Mouse (Mus musculus) layer of hippocampus, postnatal 36 days (tissue): ENCODE measurements around the gene Tmtc4. TPM values are rescaled to one million over a fixed set of nuclear protein-coding genes. Genes with fewer than 3 reads are reported as not detected.

Experiments used
- DNase-seq, 2 experiments: peaks; one replicate each; pipeline ENCODE4 v3.0.0; 2022
- total RNA-seq, 2 experiments: library from RNA; stranded (reverse); gene quantifications; 2 replicates each; pipeline ENCODE4 v1.2.3; 2021

Gene Tmtc4
- total RNA-seq, 2 experiments from 2014 or later: 21.5 to 23.5 TPM

DNA sequence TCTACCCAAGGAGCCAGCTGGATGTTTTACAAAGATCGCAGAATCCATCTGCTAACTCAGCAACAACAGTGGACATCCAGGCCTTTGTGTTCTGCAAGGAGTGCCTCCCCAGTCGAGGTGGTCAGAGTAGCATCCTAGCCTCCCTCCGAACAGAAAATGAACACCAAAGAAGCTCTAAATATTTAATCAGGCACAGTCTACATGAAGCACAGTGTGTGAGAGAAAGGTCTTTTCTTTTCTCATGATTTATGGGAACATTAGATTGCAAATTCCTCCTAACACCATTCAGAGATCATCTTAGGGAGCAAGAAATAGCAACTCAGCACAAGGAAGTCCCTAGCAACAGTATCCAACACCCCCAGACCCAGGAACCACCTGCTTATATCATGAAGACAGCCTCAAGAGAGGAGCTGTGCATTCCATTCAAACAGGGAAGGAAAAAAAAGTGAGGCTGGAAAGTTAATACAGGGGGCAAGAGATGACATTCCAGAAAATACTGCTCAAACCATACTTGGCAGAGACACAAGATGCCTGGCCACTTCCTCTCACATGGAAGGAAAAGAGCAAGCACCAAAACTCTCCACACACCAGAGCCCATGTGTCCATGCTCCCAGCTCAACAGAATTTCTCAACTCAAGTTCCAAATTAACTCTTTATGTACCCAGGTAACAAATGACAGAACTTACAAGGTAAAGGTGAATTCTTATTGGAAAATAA, 8.8 kb downstream of the Tmtc4 start:
- no peak for DNase-seq

DNA sequence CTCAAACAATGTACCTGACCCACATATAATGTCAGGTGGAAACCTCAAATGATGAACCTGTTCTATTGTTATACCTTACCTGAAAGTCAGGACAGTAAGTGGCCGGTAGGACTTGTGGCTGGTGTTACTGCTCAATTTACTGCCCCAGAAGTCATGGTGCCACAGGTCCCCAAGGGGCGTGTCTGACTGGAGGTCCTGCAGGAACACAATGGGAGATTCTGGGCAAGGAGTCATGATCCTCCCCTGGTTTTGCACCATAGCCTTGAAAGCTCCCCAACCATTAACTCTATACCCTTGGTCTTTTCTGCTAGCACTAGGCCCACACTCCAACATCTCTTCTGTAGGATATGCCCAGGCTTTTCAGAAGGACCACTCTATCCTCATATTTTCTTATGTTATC, 10.7 kb downstream of the Tmtc4 start:
- no peak for DNase-seq

DNA sequence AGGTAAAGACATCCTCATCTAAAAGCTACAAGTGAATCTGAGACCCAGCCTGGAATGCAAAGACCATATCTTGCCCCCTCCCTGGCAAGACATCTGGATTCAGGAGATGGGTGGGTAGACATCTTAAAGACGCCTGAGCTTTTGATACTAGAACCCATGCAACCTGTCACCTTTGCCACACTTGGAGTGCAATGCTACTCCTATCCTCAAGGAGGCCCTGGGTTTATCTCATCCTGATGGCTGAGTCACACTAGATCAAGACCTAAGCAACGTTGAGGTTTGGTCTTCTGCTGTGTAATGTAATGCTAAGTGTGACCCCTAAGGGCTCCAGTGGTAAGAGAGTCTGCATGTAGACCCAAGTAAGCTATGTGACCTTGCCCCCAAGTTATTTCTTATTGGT, 15.8 kb downstream of the Tmtc4 start:
- DNase-seq: no peak

- DNase-seq: peak; percentile 90 to 93
These were observed 25.9 kb downstream of the Tmtc4 start for GRCm38 (mm10) chr14:122957941-122958340.

DNA sequence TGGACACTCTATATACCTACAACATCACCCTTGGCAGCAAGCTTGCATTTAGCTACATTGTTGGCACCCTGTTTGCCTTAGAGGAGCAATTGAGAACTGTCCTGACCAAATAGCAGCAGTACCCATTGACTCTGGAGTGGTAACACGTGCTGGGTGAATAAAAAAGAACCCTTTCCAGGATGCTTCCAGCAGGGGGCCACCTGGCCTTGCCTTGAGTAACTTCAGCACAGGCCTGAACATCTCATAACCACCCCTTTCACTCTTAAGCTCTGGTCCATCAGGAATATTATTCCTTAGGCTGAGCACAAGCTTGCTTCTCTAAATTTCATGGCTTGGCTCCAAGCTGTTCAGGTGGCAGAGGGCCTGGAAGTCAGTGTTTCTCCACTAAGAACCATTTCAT, 30.5 kb downstream of the Tmtc4 start:
- DNase-seq: peak; percentile 47 to 56

DNA sequence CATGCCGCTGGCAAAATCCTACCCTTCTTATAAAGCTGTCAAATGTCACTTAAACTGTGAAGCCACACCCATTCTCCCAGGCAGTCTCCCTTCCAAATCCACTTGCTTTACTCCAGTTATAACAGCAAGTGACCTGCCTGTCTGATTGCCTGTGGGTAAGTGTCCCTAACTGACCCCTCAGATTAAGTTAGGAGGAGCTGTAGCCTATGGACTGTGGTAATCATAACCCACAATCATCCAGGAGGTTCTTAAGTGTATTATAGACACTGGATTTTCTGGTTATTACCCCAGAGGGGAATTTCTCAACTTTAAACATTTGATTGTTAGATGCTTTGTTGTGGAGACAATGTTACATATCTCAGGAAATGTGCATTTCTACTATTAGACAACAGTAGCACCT, 31.3 kb downstream of the Tmtc4 start:
- DNase-seq: no peak

- no peak for DNase-seq
These were observed 32.0 kb downstream of the Tmtc4 start for GRCm38 (mm10) chr14:122951676-122952445.

- DNase-seq: no peak
These were observed 32.9 kb downstream of the Tmtc4 start for GRCm38 (mm10) chr14:122950915-122951314.

- DNase-seq: no peak
These were observed 40.4 kb downstream of the Tmtc4 start for GRCm38 (mm10) chr14:122943475-122943853.

DNA sequence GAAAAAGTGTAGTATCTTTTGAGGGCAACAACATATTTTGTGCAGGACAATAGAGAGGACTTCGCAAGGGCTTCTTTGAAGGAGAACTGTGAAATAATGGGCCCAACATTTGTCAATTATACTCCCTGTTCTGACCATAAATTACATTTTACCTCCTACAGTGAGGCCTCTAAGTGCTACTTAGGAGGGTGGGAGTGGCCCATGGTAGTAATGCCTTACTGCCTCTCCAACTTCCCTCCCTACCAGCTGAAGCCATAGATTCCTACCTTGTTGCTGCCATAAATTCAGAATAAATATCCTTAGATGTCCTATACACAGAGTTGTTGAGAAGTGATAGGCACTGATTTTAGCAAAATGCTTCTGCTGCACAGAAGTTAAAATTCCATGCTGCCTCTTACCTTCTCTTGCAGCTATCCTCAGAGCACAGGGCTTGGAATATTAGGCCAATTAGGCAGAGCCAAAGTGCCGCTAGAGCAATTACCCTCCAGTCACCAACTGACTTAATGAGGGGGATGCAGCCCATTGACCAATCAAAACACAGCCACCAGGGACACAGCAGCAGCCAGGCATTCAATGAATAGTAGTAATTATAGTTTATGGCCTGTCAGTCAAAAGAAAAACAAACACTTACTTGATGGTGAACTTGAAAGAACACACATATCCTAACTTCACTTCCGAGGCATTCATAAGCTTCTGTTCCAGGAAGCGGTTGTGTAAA, 40.9 kb downstream of the Tmtc4 start:
- peak in 1 of 2 experiments; percentile 21 for DNase-seq

DNA sequence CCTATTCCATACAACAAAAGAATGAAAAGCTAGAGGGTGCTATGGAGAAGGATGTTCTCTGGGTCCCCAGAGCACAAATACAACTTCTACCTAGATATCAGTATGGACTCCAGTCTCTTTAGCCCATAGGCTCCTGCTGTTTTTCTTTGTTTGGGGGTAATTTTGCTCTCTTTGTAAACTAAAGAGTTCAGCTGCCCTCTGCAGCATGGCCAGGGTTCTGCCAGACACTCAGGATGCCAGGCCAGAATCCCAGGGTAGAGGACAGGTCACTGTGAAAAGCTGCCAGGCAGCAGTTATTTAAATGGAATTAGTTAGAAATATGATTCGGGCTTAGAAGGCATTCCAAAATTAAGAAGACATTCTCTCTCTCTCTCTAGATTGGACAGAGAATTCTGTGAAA, 47.4 kb downstream of the Tmtc4 start:
- DNase-seq: no peak

DNA sequence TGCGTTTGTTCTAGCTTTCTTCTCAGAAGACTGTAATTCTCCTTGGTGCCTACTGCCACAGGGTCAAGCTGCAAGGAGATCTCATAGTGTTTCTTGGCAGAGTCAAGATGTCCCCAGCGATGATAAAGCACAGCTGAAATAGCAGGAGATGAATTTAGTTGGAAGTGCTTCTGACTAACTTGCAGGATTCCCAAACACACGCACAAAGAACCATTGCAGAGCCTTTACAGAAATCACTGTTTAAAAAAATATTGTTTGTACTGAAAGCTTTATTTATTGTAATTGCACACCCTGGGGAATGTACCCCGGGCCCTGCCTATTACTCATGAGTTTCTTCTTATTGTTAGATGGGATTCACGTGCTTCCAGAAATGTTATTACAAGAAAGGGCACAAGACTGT, 63.8 kb downstream of the Tmtc4 start:
- no peak for DNase-seq

- DNase-seq: no peak
These were observed 66.2 kb downstream of the Tmtc4 start for GRCm38 (mm10) chr14:122917676-122918075.

- DNase-seq: no peak
These were observed 70.2 kb downstream of the Tmtc4 start, which contains the start of gene Ggact for GRCm38 (mm10) chr14:122913657-122914056. Gene Ggact (minus strand): TSS chr14:122913757.

DNA sequence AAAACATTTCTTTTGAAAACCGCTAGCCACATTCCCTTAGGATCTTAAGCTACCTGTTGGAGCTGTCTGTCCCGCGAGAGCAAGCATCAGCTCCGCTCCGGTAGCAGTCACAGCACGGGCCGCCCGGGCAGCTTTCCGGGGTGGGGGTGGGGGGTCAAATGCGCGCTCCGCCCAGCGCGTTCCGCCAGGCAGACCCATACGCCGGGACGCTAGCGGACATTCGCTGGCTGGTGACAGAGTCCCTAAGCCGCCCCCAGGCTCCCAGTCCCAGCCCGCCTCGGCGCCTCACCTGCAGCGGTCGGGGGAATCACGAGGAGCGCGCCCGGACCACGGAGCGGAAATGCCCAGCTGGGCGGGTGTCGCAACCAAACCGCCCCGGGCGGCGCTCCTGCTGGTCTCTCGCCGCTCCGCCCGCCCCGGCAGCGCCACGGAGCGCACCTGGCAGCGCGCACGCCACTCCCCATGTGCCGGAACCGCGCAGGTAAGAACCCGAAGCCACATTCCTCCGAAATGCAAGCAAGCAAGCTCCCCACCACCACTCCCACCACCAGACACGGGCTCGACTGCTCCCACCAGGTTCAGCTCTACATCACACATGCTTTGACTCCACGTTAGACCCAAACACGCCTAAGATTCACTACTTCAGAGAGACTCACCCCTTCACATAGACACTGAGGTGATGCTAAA, 70.9 kb downstream of the Tmtc4 start:
- DNase-seq: peak; percentile 41 to 46

DNA sequence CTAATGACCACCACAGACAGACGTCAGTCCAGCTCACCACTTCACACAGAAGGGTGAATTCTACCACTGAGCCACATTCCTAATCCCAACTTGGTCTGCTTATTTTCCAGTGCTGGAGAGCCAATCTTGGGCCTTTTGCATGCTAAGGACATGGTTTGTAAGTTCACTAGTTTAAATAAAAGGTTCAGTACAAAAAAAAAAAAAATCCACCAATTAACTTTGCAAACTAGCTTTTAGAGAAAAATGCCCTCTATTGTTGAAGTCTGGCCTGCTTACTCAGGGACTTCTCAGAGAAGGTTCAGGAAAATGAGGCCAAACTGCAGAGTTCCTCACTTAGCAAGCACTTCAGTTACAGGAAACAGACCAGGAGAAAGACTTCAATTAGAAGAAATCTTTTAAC, 71.7 kb downstream of the Tmtc4 start:
- DNase-seq: no peak

DNA sequence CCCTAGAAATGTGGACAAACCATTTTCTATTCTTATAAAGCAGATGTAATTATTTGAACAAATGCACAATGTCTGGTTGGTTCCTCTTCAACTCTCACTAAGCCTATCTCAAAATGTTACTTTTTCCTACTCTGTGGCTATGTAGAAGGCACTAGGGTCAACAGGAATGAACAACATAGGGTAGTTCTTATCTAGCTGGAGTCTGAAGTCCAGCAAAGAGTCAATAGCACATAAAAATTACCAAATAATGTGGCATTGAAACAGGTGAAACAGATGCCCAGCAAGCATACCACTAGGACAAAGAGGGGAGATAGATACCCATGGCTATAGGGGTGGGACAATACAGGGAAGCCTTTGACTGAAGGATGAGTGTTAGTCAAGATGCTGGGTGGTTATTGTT, 72.6 kb downstream of the Tmtc4 start:
- DNase-seq: no peak

- DNase-seq: no peak
These were observed 74.3 kb downstream of the Tmtc4 start for GRCm38 (mm10) chr14:122909368-122910091.

- no peak for DNase-seq
These were observed 75.8 kb downstream of the Tmtc4 start for GRCm38 (mm10) chr14:122908075-122908474.

GRCm38 (mm10) chr14:122905007-122905406, 78.8 kb downstream of the Tmtc4 start:
- DNase-seq: no peak

DNA sequence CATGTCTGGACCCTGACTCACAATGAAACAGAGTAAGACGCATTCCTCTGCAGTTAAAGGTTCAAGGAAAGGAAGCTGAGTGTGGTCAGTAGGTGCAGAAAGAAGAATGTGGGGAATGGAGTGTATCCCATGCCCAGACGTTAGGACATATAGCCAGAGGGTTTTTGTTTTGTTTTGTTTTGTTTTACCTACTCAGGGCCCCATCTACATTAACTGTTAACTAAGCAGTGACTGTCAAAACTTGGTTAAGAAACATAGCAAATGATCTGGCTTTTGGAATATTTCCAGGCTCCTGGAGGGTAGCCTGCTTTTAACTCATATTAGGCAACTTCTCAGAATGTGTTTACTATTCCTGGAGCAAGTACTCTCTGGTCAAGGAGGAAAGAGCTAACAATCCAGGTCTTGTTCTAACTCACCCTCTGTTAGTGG, 79.9 kb downstream of the Tmtc4 start:
- no peak for DNase-seq

DNA sequence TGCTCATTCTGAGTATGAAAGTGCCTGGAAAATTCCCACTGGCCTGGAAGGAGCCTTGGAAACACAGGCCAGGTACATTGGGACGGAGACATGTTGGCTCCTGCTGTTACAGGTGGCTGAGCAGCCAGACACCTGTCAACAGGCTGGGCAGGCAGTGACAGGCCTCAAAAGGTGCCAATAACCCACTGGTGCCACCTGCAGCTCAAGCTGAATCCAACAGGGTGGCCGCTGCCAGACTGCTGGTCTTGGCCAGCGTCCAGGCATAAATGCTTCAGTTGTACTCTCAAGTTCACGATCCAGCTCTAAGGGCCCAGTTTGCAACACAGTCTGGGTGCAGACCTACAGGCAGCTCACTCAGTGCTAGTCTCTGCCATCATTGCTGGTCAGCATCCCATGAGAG, 81.0 kb downstream of the Tmtc4 start:
- DNase-seq: peak; percentile 57
